Mouse (Mus musculus): ENCODE measurements around the gene Calu. TPM values are rescaled to one million over a fixed set of nuclear protein-coding genes. Genes with fewer than 3 reads are reported as not detected.

The Calu gene
- polyA plus RNA-seq, 2 experiments, result 382 to 536 TPM

- no peak overlapping the region for H3K27ac ChIP-seq (replicated peaks; ENCODE audit: low read depth, low read length)
- no peaks in the 10 kb centered on the region for H3K4me1 ChIP-seq (ENCODE audit: control insufficient read depth, insufficient read depth, low read length)
- peaks cover 4% of the 10 kb centered on the region; the same call in 1 of the 2 replicates for H3K36me3 ChIP-seq (ENCODE audit: control insufficient read depth, insufficient read depth, low read length)
- H3K4me2 ChIP-seq (replicated peaks; ENCODE audit: low read depth, low read length, severe bottlenecking), result no peak overlapping the region
- H3K9me3 ChIP-seq (ENCODE audit: control insufficient read depth, low read length), result no peaks in the 10 kb centered on the region
- no peak for ATAC-seq (ENCODE audit: low FRiP score, low read depth)
- no peak overlapping the region for H3K9ac ChIP-seq (ENCODE audit: low read depth, low read length, severe bottlenecking)
- no peak overlapping the region for H3K4me3 ChIP-seq (replicated peaks; ENCODE audit: low read length)
- no peaks in the 10 kb centered on the region for H3K27me3 ChIP-seq (ENCODE audit: control insufficient read depth, insufficient read depth, low read length)
- WGBS, result 86% methylated on average over 8 of the region's 8 CpGs
- no peak for TF ChIP-seq POLR2A (IDR thresholded peaks at IDR 0.05; ENCODE audit: borderline replicate concordance, extremely low read depth, insufficient read depth, insufficient read length)
- no peak for DNase-seq (ENCODE audit: low spot score)
These were observed 77.2 kb downstream of the Calu start for GRCm38 (mm10) chr6:29425118-29425517.

GRCm38 (mm10) chr6:29426331-29426730, 78.5 kb downstream of the Calu start:
- peaks cover 4% of the 10 kb centered on the region; the same call in 1 of the 2 replicates for H3K36me3 ChIP-seq (ENCODE audit: control insufficient read depth, insufficient read depth, low read length)
- no peak overlapping the region for H3K27ac ChIP-seq (replicated peaks; ENCODE audit: low read depth, low read length)
- 58% methylated on average over 6 of the region's 6 CpGs for WGBS
- H3K9me3 ChIP-seq (ENCODE audit: control insufficient read depth, low read length), result no peaks in the 10 kb centered on the region
- H3K27me3 ChIP-seq (ENCODE audit: control insufficient read depth, insufficient read depth, low read length), result no peaks in the 10 kb centered on the region
- DNase-seq (ENCODE audit: low spot score) (no peak), ATAC-seq (ENCODE audit: low FRiP score, low read depth) (no peak)
- H3K9ac ChIP-seq (ENCODE audit: low read depth, low read length, severe bottlenecking), result no peak overlapping the region
- no peaks in the 10 kb centered on the region for H3K4me1 ChIP-seq (ENCODE audit: control insufficient read depth, insufficient read depth, low read length)
- no peak for TF ChIP-seq POLR2A (IDR thresholded peaks at IDR 0.05; ENCODE audit: borderline replicate concordance, extremely low read depth, insufficient read depth, insufficient read length)
- H3K4me2 ChIP-seq (replicated peaks; ENCODE audit: low read depth, low read length, severe bottlenecking), result no peak overlapping the region
- no peak overlapping the region for H3K4me3 ChIP-seq (replicated peaks; ENCODE audit: low read length)

Small RNA genes lying within 50 kb of the gene (microRNA-seq; reads per million reads assigned to microRNA genes)
- gene Gm26220, result not detected
- gene Gm44354, result not detected

Other genes with a start within 250 kb of the Calu start
- 45.9 and 59.8 TPM in 2 replicates for gene Rbm28, start 183.1 kb upstream of the Calu start, polyA plus RNA-seq (2012; rRNA removed)
- gene Rbm28, start 183.1 kb upstream of the Calu start, polyA plus RNA-seq (2014; fragmentation: Nextera tagmentation; extraction: Ambion mirVana), result 35.7 and 47.7 TPM in 2 replicates
- 1.2 and 1.8 TPM in 2 replicates for gene Prrt4, start 168.5 kb upstream of the Calu start, polyA plus RNA-seq (2012; rRNA removed)
- gene Prrt4, start 168.5 kb upstream of the Calu start, polyA plus RNA-seq (2014; fragmentation: Nextera tagmentation; extraction: Ambion mirVana), result 0.92 and 1.1 TPM in 2 replicates
- 42.1 and 53.1 TPM in 2 replicates for gene Impdh1, start 131.7 kb upstream of the Calu start, polyA plus RNA-seq (2012; rRNA removed)
- 46.6 and 49.2 TPM in 2 replicates for gene Impdh1, start 131.7 kb upstream of the Calu start, polyA plus RNA-seq (2014; fragmentation: Nextera tagmentation; extraction: Ambion mirVana)
- 39.7 and 48.1 TPM in 2 replicates for gene Hilpda, start 75.6 kb upstream of the Calu start, polyA plus RNA-seq (2012; rRNA removed)
- 48.1 and 53.7 TPM in 2 replicates for gene Hilpda, start 75.6 kb upstream of the Calu start, polyA plus RNA-seq (2014; fragmentation: Nextera tagmentation; extraction: Ambion mirVana)
- gene Fam71f2, start 68.5 kb upstream of the Calu start, polyA plus RNA-seq (2012; rRNA removed), result 2.6 and 3.8 TPM in 2 replicates
- gene Fam71f2, start 68.5 kb upstream of the Calu start, polyA plus RNA-seq (2014; fragmentation: Nextera tagmentation; extraction: Ambion mirVana), result 0.57 and 0.70 TPM in 2 replicates
- 0.10 and 0.27 TPM in 2 replicates for gene Fam71f1, start 28.9 kb upstream of the Calu start, polyA plus RNA-seq (2012; rRNA removed)
- gene Fam71f1, start 28.9 kb upstream of the Calu start, polyA plus RNA-seq (2014; fragmentation: Nextera tagmentation; extraction: Ambion mirVana), result 0.23 TPM in 1 of 2 replicates, not detected in the other
- gene Opn1sw, start 40.4 kb downstream of the Calu start, polyA plus RNA-seq (2012; rRNA removed), result 1.3 and 2.1 TPM in 2 replicates
- gene Opn1sw, start 40.4 kb downstream of the Calu start, polyA plus RNA-seq (2014; fragmentation: Nextera tagmentation; extraction: Ambion mirVana), result 2.0 and 2.3 TPM in 2 replicates
- 25.3 and 26.0 TPM in 2 replicates for gene Ccdc136, start 48.2 kb downstream of the Calu start, polyA plus RNA-seq (2012; rRNA removed)
- gene Ccdc136, start 48.2 kb downstream of the Calu start, polyA plus RNA-seq (2014; fragmentation: Nextera tagmentation; extraction: Ambion mirVana), result 26.2 and 26.8 TPM in 2 replicates
- 38.1 and 43.9 TPM in 2 replicates for gene Flnc, start 85.2 kb downstream of the Calu start, polyA plus RNA-seq (2012; rRNA removed)
- 25.1 and 27.0 TPM in 2 replicates for gene Flnc, start 85.2 kb downstream of the Calu start, polyA plus RNA-seq (2014; fragmentation: Nextera tagmentation; extraction: Ambion mirVana)
- gene Atp6v1f, start 119.6 kb downstream of the Calu start, polyA plus RNA-seq (2012; rRNA removed), result 195 and 204 TPM in 2 replicates
- 226 and 239 TPM in 2 replicates for gene Atp6v1f, start 119.6 kb downstream of the Calu start, polyA plus RNA-seq (2014; fragmentation: Nextera tagmentation; extraction: Ambion mirVana)
- gene Atp6v1fnb, start 123.4 kb downstream of the Calu start, polyA plus RNA-seq (2012; rRNA removed), result 0.12 TPM in 1 of 2 replicates, not detected in the other
- gene Atp6v1fnb, start 123.4 kb downstream of the Calu start, polyA plus RNA-seq (2014; fragmentation: Nextera tagmentation; extraction: Ambion mirVana), result 0.35 TPM in 1 of 2 replicates, not detected in the other
- gene Kcp, start 159.9 kb downstream of the Calu start, polyA plus RNA-seq (2012; rRNA removed), result 92.4 and 136 TPM in 2 replicates
- 27.1 and 36.0 TPM in 2 replicates for gene Kcp, start 159.9 kb downstream of the Calu start, polyA plus RNA-seq (2014; fragmentation: Nextera tagmentation; extraction: Ambion mirVana)
- 4.8 and 5.0 TPM in 2 replicates for gene Irf5, start 178.6 kb downstream of the Calu start, polyA plus RNA-seq (2012; rRNA removed)
- 3.2 and 4.4 TPM in 2 replicates for gene Irf5, start 178.6 kb downstream of the Calu start, polyA plus RNA-seq (2014; fragmentation: Nextera tagmentation; extraction: Ambion mirVana)